Mouse (Mus musculus) liver, adult 2 months (tissue): ENCODE results near the gene Myo3a.

Source experiments
- CTCF ChIP-seq: fragments of 200-500 bp; IDR thresholded peaks from 2 replicates; pipeline ENCODE4 v1.5.1; 2011; ENCODE audit warnings: low read depth, low read length, control low read depth
- POLR2A ChIP-seq: fragments of 200-500 bp; IDR thresholded peaks from 2 replicates; pipeline ENCODE4 v1.6.1; 2011; ENCODE audit warnings: low read length, control low read depth; ENCODE audit not compliant: insufficient read depth; ENCODE audit errors: extremely low read depth

- no peak for TF ChIP-seq CTCF
- TF ChIP-seq POLR2A, result no peak
Measured at GRCm38 (mm10) chr2:22548421-22548820, 321.1 kb downstream of the Myo3a start.
